18 mouse cellular contexts compared by ENCODE assay signal in the genomic region with DNA sequence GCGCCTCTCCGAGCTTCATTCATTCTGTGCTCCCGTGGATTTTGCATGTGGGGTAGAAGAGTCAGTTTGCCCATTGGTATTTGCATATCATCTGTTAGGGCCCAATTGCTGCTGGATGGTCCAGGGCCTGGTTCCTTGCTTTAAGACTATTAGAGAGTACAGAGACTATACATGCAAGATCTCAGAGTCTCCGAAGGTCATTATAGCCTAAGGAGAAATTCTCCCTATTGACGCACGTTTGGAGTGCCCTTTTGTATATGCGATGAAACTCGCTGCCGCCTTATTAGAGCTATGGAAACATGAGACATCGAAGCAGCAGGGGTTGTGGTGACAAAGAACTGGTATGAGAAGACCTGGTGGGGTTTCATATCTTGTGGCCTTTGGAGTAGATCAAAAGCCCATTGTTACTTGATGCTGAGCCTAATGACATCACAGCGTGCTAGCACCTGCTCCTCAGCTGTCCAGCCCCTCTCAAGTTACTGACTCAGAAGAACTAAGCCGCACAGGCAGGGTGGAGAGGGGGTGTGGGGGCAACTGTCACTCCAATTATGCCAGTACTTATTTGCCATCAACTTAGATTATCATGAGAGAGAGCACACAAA. TPM values are rescaled to one million over a fixed set of nuclear protein-coding genes. Genes with fewer than 3 reads are reported as not detected.
DNase-seq lines count a peak whose midpoint lies in the region; ATAC-seq and TF ChIP-seq lines count a peak whose summit lies in the region.
"Had no signal": no experiment of that assay in that cellular context is flagged by ENCODE, and none has a peak within 500 bp of the region (broad histone marks: within the 10 kb centered on the region; RNA-seq: fewer than 3 reads in every experiment).

No protein-coding gene starts in this region.

- no peak for TF ChIP-seq CTCF in layer of hippocampus, adult 2 months (conservative IDR thresholded peaks at IDR 0.05)

- no peak overlapping the region for H3K9ac ChIP-seq in forebrain, embryonic 15.5 days (replicated peaks)
- no peak overlapping the region for H3K9ac ChIP-seq in midbrain, embryonic 15.5 days
- no peak overlapping the region for H3K9ac ChIP-seq in forebrain, embryonic 14.5 days (ENCODE audit: low read length)
- H3K9ac ChIP-seq: embryonic facial prominence, embryonic 13.5 days; limb, embryonic 12.5 days; liver, postnatal 0 days had no signal

- H3K4me1 ChIP-seq in forebrain, embryonic 10.5 days, result peaks cover 24% of the 10 kb centered on the region
- no peaks in the 10 kb centered on the region for H3K4me1 ChIP-seq in forebrain, embryonic 15.5 days
- H3K4me1 ChIP-seq in midbrain, embryonic 10.5 days, result peaks cover 13% of the 10 kb centered on the region; the same call in 1 of the 2 replicates
- no peaks in the 10 kb centered on the region for H3K4me1 ChIP-seq in midbrain, embryonic 15.5 days
- no peaks in the 10 kb centered on the region for H3K4me1 ChIP-seq in forebrain, embryonic 14.5 days (ENCODE audit: control insufficient read depth, insufficient read depth, low read length)
- H3K4me1 ChIP-seq: embryonic facial prominence, embryonic 13.5 days; limb, embryonic 12.5 days had no signal

- no peak overlapping the region for H3K4me3 ChIP-seq in forebrain, embryonic 10.5 days
- no peak overlapping the region for H3K4me3 ChIP-seq in forebrain, embryonic 15.5 days
- H3K4me3 ChIP-seq in midbrain, embryonic 10.5 days, result no peak overlapping the region
- no peak overlapping the region for H3K4me3 ChIP-seq in midbrain, embryonic 15.5 days
- no peak overlapping the region for H3K4me3 ChIP-seq in forebrain, embryonic 14.5 days (ENCODE audit: low read depth, low read length)
- no peak overlapping the region for H3K4me3 ChIP-seq in layer of hippocampus, adult 2 months
- H3K4me3 ChIP-seq: embryonic facial prominence, embryonic 13.5 days; heart, adult 2 months; limb, embryonic 12.5 days had no signal

- peak; percentile 50 for DNase-seq in forebrain, embryonic 10.5 days (ENCODE audit: extremely low spot score, low spot score)
- peak; percentile 35 for DNase-seq in midbrain, embryonic 10.5 days (ENCODE audit: low spot score)
- peak; percentile 62 for DNase-seq in forebrain, embryonic 14.5 days (ENCODE audit: low spot score)
- DNase-seq in retina, postnatal 1 day, result peak; percentile 94
- no peak for DNase-seq in layer of hippocampus, adult 2 months (ENCODE audit: low spot score in 2 of 2)
- DNase-seq: adrenal gland, adult 2 months; cerebellum, adult 8-10 months; heart, adult 2 months; liver, postnatal 0 days; lung, postnatal 4 days; thymus, postnatal 14 days had no signal

- H3K27ac ChIP-seq in forebrain, embryonic 10.5 days, result peak overlapping the region; percentile 56
- no peak overlapping the region for H3K27ac ChIP-seq in forebrain, embryonic 15.5 days (replicated peaks)
- peak overlapping the region; percentile 14; the same call in 1 of the 2 replicates for H3K27ac ChIP-seq in midbrain, embryonic 10.5 days (replicated peaks)
- no peak overlapping the region for H3K27ac ChIP-seq in midbrain, embryonic 15.5 days
- no peak overlapping the region for H3K27ac ChIP-seq in forebrain, embryonic 14.5 days (ENCODE audit: low read depth, low read length)
- H3K27ac ChIP-seq in layer of hippocampus, adult 2 months, result no peak overlapping the region
- H3K27ac ChIP-seq: embryonic facial prominence, embryonic 13.5 days; heart, adult 2 months; kidney, postnatal 0 days; limb, embryonic 12.5 days had no signal

- 35% methylated on average over 12 of the region's 12 CpGs for WGBS in forebrain, embryonic 10.5 days
- 15% methylated on average over 12 of the region's 12 CpGs for WGBS in forebrain, embryonic 15.5 days
- 64% methylated on average over 12 of the region's 12 CpGs for WGBS in midbrain, embryonic 10.5 days
- 34% methylated on average over 12 of the region's 12 CpGs for WGBS in midbrain, embryonic 15.5 days
- WGBS in forebrain, embryonic 14.5 days, result 11% methylated on average over 12 of the region's 12 CpGs

- peaks cover 8% of the 10 kb centered on the region; the same call in 1 of the 2 replicates for H3K27me3 ChIP-seq in forebrain, embryonic 10.5 days (ENCODE audit: poor library complexity, severe bottlenecking)
- no peaks in the 10 kb centered on the region for H3K27me3 ChIP-seq in forebrain, embryonic 15.5 days
- no peaks in the 10 kb centered on the region for H3K27me3 ChIP-seq in midbrain, embryonic 10.5 days (ENCODE audit: low read depth, poor library complexity, severe bottlenecking)
- no peaks in the 10 kb centered on the region for H3K27me3 ChIP-seq in midbrain, embryonic 15.5 days (replicated peaks)
- H3K27me3 ChIP-seq in forebrain, embryonic 14.5 days (replicated peaks; ENCODE audit: control insufficient read depth, insufficient read depth, low read length), result no peaks in the 10 kb centered on the region
- H3K27me3 ChIP-seq: embryonic facial prominence, embryonic 13.5 days; limb, embryonic 12.5 days had no signal

- no peak for ATAC-seq in forebrain, embryonic 15.5 days (replicated peaks)
- ATAC-seq in midbrain, embryonic 15.5 days (replicated peaks), result no peak
- 0 out of 2 replicates have a peak, but pooled peaks have one; percentile 50 for ATAC-seq in forebrain, embryonic 14.5 days
- ATAC-seq in frontal cortex, adult (ENCODE audit: low TSS enrichment), result no peak
- ATAC-seq: liver, postnatal 0 days; Patski had no signal

- no peak overlapping the region for H3K4me2 ChIP-seq in forebrain, embryonic 15.5 days (replicated peaks)
- H3K4me2 ChIP-seq in midbrain, embryonic 15.5 days, result no peak overlapping the region
- H3K4me2 ChIP-seq in forebrain, embryonic 14.5 days (ENCODE audit: low read length), result no peak overlapping the region
- H3K4me2 ChIP-seq: embryonic facial prominence, embryonic 13.5 days; limb, embryonic 12.5 days had no signal

- no peaks in the 10 kb centered on the region for H3K9me3 ChIP-seq in forebrain, embryonic 10.5 days
- H3K9me3 ChIP-seq in forebrain, embryonic 15.5 days, result no peaks in the 10 kb centered on the region
- H3K9me3 ChIP-seq in midbrain, embryonic 10.5 days (replicated peaks), result no peaks in the 10 kb centered on the region
- no peaks in the 10 kb centered on the region for H3K9me3 ChIP-seq in midbrain, embryonic 15.5 days
- H3K9me3 ChIP-seq in forebrain, embryonic 14.5 days (replicated peaks; ENCODE audit: control insufficient read depth, low read length), result no peaks in the 10 kb centered on the region
- H3K9me3 ChIP-seq: limb, embryonic 12.5 days had no signal

- no peaks in the 10 kb centered on the region for H3K36me3 ChIP-seq in forebrain, embryonic 10.5 days (replicated peaks)
- no peaks in the 10 kb centered on the region for H3K36me3 ChIP-seq in forebrain, embryonic 15.5 days
- no peaks in the 10 kb centered on the region for H3K36me3 ChIP-seq in midbrain, embryonic 10.5 days
- H3K36me3 ChIP-seq in midbrain, embryonic 15.5 days (replicated peaks), result no peaks in the 10 kb centered on the region
- no peaks in the 10 kb centered on the region for H3K36me3 ChIP-seq in forebrain, embryonic 14.5 days (ENCODE audit: control insufficient read depth, insufficient read depth, low read length)
- H3K36me3 ChIP-seq: embryonic facial prominence, embryonic 13.5 days; limb, embryonic 12.5 days had no signal

RNA-seq across cellular contexts. Expression of gene Cand1, which starts 30.6 kb away (rescaled TPM):
- polyA plus RNA-seq in forebrain, embryonic 10.5 days (2016; fragmentation: Nextera tagmentation; extraction: Ambion mirVana), result 87.0 and 99.9 TPM in 2 replicates
- 53.8 and 55.0 TPM in 2 replicates for polyA plus RNA-seq in forebrain, embryonic 15.5 days (2015; fragmentation: Nextera tagmentation; extraction: Ambion mirVana)
- polyA plus RNA-seq in midbrain, embryonic 10.5 days (2016; fragmentation: Nextera tagmentation; extraction: Ambion mirVana), result 92.6 and 93.3 TPM in 2 replicates
- 44.0 and 47.2 TPM in 2 replicates for polyA plus RNA-seq in midbrain, embryonic 15.5 days (2015; fragmentation: Nextera tagmentation; extraction: Ambion mirVana)
- 60.2 and 63.9 TPM in 2 replicates for polyA plus RNA-seq in forebrain, embryonic 14.5 days (2014; fragmentation: Nextera tagmentation; extraction: Ambion mirVana)
- total RNA-seq in layer of hippocampus, adult 2 months (2021), result 100 to 1,000 TPM; 140 to 155 TPM

Comparison
In these comparisons a context has a peak if more than half of its experiments do, and no peak if none do; other contexts are left out.
1. H3K27ac ChIP-seq: peak in forebrain, embryonic 10.5 days (single experiment) and midbrain, embryonic 10.5 days (single experiment); none in forebrain, embryonic 15.5 days (single experiment), midbrain, embryonic 15.5 days (single experiment), forebrain, embryonic 14.5 days (single experiment) and layer of hippocampus, adult 2 months (single experiment).
2. DNase-seq: peak in forebrain, embryonic 10.5 days (single experiment), midbrain, embryonic 10.5 days (single experiment), forebrain, embryonic 14.5 days (single experiment) and retina, postnatal 1 day (single experiment); none in layer of hippocampus, adult 2 months (0 of 2).